Mouse (Mus musculus) gastrocnemius, postnatal 25 days (tissue): ENCODE results near the gene Ada. TPM values are rescaled to one million over a fixed set of nuclear protein-coding genes. Genes with fewer than 3 reads are reported as not detected.

ENCODE experiments used
- DNase-seq: peaks from one replicate; pipeline ENCODE4 v3.0.0; 2022
- long read RNA-seq, 2 experiments: library from polyadenylated mRNA; stranded (forward); transcript quantifications; one replicate each; pipeline ENCODE4 v2.0.0; 2021
- total RNA-seq, 2 experiments: library from RNA; stranded (reverse); gene quantifications; 1 replicate in 1 of 2; 2 replicates in 1 of 2; pipeline ENCODE4 v1.2.3; 2021

Ada gene
- 1 to 10 TPM in 1 of 2 experiments, under 1 TPM in 1; 0.20 to 1.0 TPM for total RNA-seq
- long read RNA-seq, experiment 1, partial matches to known transcripts, result 0 of 1 reads
- long read RNA-seq, experiment 1, other reads (novel, unspliced or antisense), result 0 of 1 reads
- long read RNA-seq, experiment 2, partial matches to known transcripts, result 0 of 1 reads
- long read RNA-seq, experiment 2, other reads (novel, unspliced or antisense), result 0 of 1 reads

- peak; percentile 51 for DNase-seq
These were observed at the start of gene Ada for GRCm38 (mm10) chr2:163749647-163750611. Gene Ada (minus strand): TSS chr2:163750239.

GRCm38 (mm10) chr2:163798411-163798810 is 48.4 kb upstream of the Ada start:
- DNase-seq, result peak; percentile 83

- DNase-seq, result peak; percentile 51
These were observed 38.4 kb upstream of the Ada start for GRCm38 (mm10) chr2:163788484-163788883.

- peak; percentile 31 for DNase-seq
These were observed 37.7 kb upstream of the Ada start for GRCm38 (mm10) chr2:163787709-163788108.

GRCm38 (mm10) chr2:163787086-163787485 is 37.0 kb upstream of the Ada start:
- no peak for DNase-seq

- peak; percentile 17 for DNase-seq
These were observed 33.9 kb upstream of the Ada start for GRCm38 (mm10) chr2:163783901-163784300.

GRCm38 (mm10) chr2:163783368-163783767 is 33.3 kb upstream of the Ada start:
- no peak for DNase-seq

- DNase-seq, result no peak
These were observed 28.9 kb upstream of the Ada start for GRCm38 (mm10) chr2:163778896-163779295.

- DNase-seq, result no peak
These were observed 27.0 kb upstream of the Ada start for GRCm38 (mm10) chr2:163777061-163777460.

- DNase-seq, result no peak
These were observed 26.6 kb upstream of the Ada start for GRCm38 (mm10) chr2:163776661-163777060.

- DNase-seq, result no peak
These were observed 20.7 kb upstream of the Ada start for GRCm38 (mm10) chr2:163770731-163771130.

- no peak for DNase-seq
These were observed 16.9 kb upstream of the Ada start for GRCm38 (mm10) chr2:163766890-163767289.

GRCm38 (mm10) chr2:163766261-163766660 is 16.2 kb upstream of the Ada start:
- no peak for DNase-seq

- no peak for DNase-seq
These were observed 11.4 kb upstream of the Ada start for GRCm38 (mm10) chr2:163761402-163761801.

- no peak for DNase-seq
These were observed 10.6 kb upstream of the Ada start for GRCm38 (mm10) chr2:163760589-163760988.

- DNase-seq, result no peak
These were observed 8.1 kb upstream of the Ada start for GRCm38 (mm10) chr2:163758146-163758545.

- peak; percentile 68 for DNase-seq
These were observed 6.7 kb upstream of the Ada start for GRCm38 (mm10) chr2:163756723-163757122.

GRCm38 (mm10) chr2:163754228-163754627 is 4.2 kb upstream of the Ada start:
- DNase-seq, result no peak

GRCm38 (mm10) chr2:163744801-163745570 is 5.1 kb downstream of the Ada start:
- DNase-seq, result no peak

- no peak for DNase-seq
These were observed 6.7 kb downstream of the Ada start for GRCm38 (mm10) chr2:163743357-163743756.

- no peak for DNase-seq
These were observed 7.4 kb downstream of the Ada start for GRCm38 (mm10) chr2:163742656-163743055.

- DNase-seq, result peak; percentile 61
These were observed 14.1 kb downstream of the Ada start for GRCm38 (mm10) chr2:163735980-163736379.

- no peak for DNase-seq
These were observed 14.9 kb downstream of the Ada start for GRCm38 (mm10) chr2:163735163-163735562.
